Mouse (Mus musculus): ENCODE measurements around the gene Olfr700. TPM values are rescaled to one million over a fixed set of nuclear protein-coding genes. Genes with fewer than 3 reads are reported as not detected.
"Not testable (repeated sequence)": the region's sequence is repeated elsewhere in the genome, so short reads cannot be mapped to it uniquely, and the experiment has no call there.

Olfr700 gene
- polyA plus RNA-seq, 1 experiment = not detected

DNA sequence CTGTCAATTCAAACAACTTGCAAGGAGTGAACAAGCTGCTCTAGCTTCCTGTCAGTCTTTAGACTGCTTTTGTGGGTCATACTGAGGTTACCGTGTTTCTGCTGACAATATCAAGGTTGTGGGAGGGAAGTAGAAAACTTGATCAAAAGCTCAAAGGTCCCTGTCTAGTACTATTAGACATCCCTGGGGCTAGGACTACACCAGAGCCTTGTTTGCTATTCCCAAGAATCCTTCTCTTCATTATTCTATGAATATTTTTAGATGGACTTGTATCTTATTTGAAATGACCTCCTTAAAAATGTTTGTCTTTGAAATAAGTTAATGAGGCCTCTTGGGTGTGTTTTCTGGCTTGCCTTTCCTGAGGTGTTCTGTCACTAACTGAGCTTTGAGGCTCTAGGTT, 15.5 kb downstream of the Olfr700 start, which contains the start of gene Olfr699:
TSS of gene Olfr699 (minus strand) at position 101 of the 400 bp plus-strand sequence.
- H3K79me3 ChIP-seq (ENCODE audit: low read depth) = no peaks in the 10 kb centered on the region
- H3K36me3 ChIP-seq (ENCODE audit: control insufficient read depth, insufficient read depth) = no peaks in the 10 kb centered on the region
- H3ac ChIP-seq (ENCODE audit: control insufficient read depth, insufficient read length, low read depth) = no peak within 1 kb of the TSS
- H3K4me3 ChIP-seq (ENCODE audit: insufficient read depth, poor library complexity, severe bottlenecking) = no peak within 1 kb of the TSS
- H3K27me3 ChIP-seq (ENCODE audit: control insufficient read depth, insufficient read depth, insufficient read length) = no peaks in the 10 kb centered on the region
- H3K79me2 ChIP-seq (ENCODE audit: control insufficient read depth, insufficient read depth) = no peaks in the 10 kb centered on the region
- TF ChIP-seq CEBPB (IDR thresholded peaks at IDR 0.05; ENCODE audit: low read depth) (no peak), USF1 (IDR thresholded peaks at IDR 0.05; ENCODE audit: low read depth) (no peak), MYOG (IDR thresholded peaks at IDR 0.05; ENCODE audit: control insufficient read depth, extremely low read depth, insufficient read length) (no peak), CTCF (IDR thresholded peaks at IDR 0.05; ENCODE audit: control insufficient read depth, insufficient read depth, insufficient read length) (no peak), MAX (IDR thresholded peaks at IDR 0.05) (no peak), MYOD1 (IDR thresholded peaks at IDR 0.05; ENCODE audit: control insufficient read depth, insufficient read length, low read depth) (no peak), FOSL1 (IDR thresholded peaks at IDR 0.05; ENCODE audit: insufficient read depth, low read length, poor library complexity, severe bottlenecking) (no peak)

DNA sequence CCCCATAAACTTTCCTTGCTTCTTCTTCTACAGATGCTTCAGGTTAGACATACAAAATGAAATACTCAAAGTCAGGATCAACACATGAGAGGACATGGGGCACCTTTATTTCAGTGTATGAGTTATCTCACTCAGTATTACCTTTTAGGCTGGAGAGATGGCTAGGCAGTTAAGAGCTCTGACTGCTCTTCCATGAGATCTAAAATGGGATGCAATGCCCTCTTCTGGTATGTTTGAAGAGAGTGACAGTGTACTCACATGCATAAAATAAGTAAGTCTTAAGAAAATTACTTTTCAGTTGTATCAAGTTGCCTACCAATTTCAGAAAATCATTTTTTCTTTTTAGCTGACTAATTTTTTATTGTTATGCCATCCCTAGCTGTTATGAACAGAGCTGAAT, 20.3 kb downstream of the Olfr700 start:
- H3ac ChIP-seq (ENCODE audit: control insufficient read depth, insufficient read length, low read depth) = no peak overlapping the region
- H3K79me3 ChIP-seq (ENCODE audit: low read depth) = no peaks in the 10 kb centered on the region
- no peaks in the 10 kb centered on the region for H3K79me2 ChIP-seq (ENCODE audit: control insufficient read depth, insufficient read depth)
- H3K27me3 ChIP-seq (ENCODE audit: control insufficient read depth, insufficient read depth, insufficient read length) = no peaks in the 10 kb centered on the region
- TF ChIP-seq CEBPB (IDR thresholded peaks at IDR 0.05; ENCODE audit: low read depth) (no peak), MYOG (IDR thresholded peaks at IDR 0.05; ENCODE audit: control insufficient read depth, extremely low read depth, insufficient read length) (no peak), CTCF (IDR thresholded peaks at IDR 0.05; ENCODE audit: control insufficient read depth, insufficient read depth, insufficient read length) (no peak), MAX (IDR thresholded peaks at IDR 0.05) (no peak), FOSL1 (IDR thresholded peaks at IDR 0.05; ENCODE audit: insufficient read depth, low read length, poor library complexity, severe bottlenecking) (no peak), USF1 (IDR thresholded peaks at IDR 0.05; ENCODE audit: low read depth) (no peak), MYOD1 (IDR thresholded peaks at IDR 0.05; ENCODE audit: control insufficient read depth, insufficient read length, low read depth) (no peak)
- H3K36me3 ChIP-seq (ENCODE audit: control insufficient read depth, insufficient read depth) = no peaks in the 10 kb centered on the region
- H3K4me3 ChIP-seq (ENCODE audit: insufficient read depth, poor library complexity, severe bottlenecking) = no peak overlapping the region

DNA sequence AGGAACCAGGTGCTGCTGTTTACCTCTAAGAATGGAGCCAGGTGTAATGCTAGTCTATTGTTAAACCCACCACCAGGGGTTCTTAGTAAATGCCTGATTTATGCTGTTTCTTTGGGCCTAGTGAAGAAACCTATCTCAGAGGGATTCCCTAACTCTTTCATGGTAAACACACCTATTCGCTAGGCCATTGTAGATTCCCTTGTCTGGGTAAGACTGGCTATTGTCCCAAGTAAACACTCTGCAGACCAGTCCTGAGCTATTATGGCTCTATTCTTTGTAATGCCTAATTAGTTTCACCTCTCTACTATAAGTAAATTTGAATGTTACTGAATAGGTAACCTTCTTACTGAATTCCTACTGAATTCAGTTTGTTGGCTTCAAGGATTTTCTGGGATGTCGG, 47.6 kb downstream of the Olfr700 start:
- not testable (repeated sequence) for H3K36me3 ChIP-seq (ENCODE audit: control insufficient read depth, insufficient read depth); H3K4me3 ChIP-seq (ENCODE audit: insufficient read depth, poor library complexity, severe bottlenecking); H3K79me2 ChIP-seq (ENCODE audit: control insufficient read depth, insufficient read depth); H3K27me3 ChIP-seq (ENCODE audit: control insufficient read depth, insufficient read depth, insufficient read length); H3ac ChIP-seq (ENCODE audit: control insufficient read depth, insufficient read length, low read depth); H3K79me3 ChIP-seq (ENCODE audit: low read depth)

DNA sequence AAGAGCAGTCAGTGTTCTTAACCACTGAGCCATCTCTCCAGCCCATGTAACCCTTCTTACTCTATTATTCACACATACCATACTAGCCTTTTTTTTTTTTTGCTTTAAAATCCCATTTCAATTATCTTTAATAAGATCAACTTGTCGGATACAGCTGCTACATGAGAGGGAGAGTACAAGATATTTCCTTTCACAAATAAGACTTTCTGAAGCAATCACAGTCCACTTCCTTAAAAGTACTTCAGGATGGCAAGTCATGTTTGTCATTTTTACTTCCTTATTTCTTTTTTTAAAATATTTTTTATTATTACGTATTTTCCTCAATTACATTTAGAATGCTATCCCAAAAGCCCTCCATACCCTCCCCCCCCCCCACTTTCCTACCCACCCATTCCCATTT, 49.8 kb downstream of the Olfr700 start:
- Histone ChIP-seq H3K79me3 (ENCODE audit: low read depth) (no peaks in the 10 kb centered on the region), H3K27me3 (ENCODE audit: control insufficient read depth, insufficient read depth, insufficient read length) (no peaks in the 10 kb centered on the region), H3K79me2 (ENCODE audit: control insufficient read depth, insufficient read depth) (no peaks in the 10 kb centered on the region), H3ac (ENCODE audit: control insufficient read depth, insufficient read length, low read depth) (no peak overlapping the region), H3K4me3 (ENCODE audit: insufficient read depth, poor library complexity, severe bottlenecking) (no peak overlapping the region), H3K36me3 (ENCODE audit: control insufficient read depth, insufficient read depth) (no peaks in the 10 kb centered on the region)
- no peak for TF ChIP-seq MAX (IDR thresholded peaks at IDR 0.05)
- TF ChIP-seq CTCF (IDR thresholded peaks at IDR 0.05; ENCODE audit: control insufficient read depth, insufficient read depth, insufficient read length) = no peak
- TF ChIP-seq MYOD1 (IDR thresholded peaks at IDR 0.05; ENCODE audit: control insufficient read depth, insufficient read length, low read depth) = no peak
- TF ChIP-seq CEBPB (IDR thresholded peaks at IDR 0.05; ENCODE audit: low read depth) = no peak

Other genes starting within 250 kb of the Olfr700 start
- not detected for gene Olfr693, start 128.2 kb downstream of the Olfr700 start, polyA plus RNA-seq (2012; fragmentation: generic; extraction: Trizol)
- gene Olfr694, start 117.0 kb downstream of the Olfr700 start, polyA plus RNA-seq (2012; fragmentation: generic; extraction: Trizol) = not detected
- not detected for gene Olfr695, start 92.4 kb downstream of the Olfr700 start, polyA plus RNA-seq (2012; fragmentation: generic; extraction: Trizol)
- not detected for gene Olfr697, start 66.4 kb downstream of the Olfr700 start, polyA plus RNA-seq (2012; fragmentation: generic; extraction: Trizol)
- gene Olfr698, start 53.4 kb downstream of the Olfr700 start, polyA plus RNA-seq (2012; fragmentation: generic; extraction: Trizol) = not detected
- gene Olfr699, start 15.6 kb downstream of the Olfr700 start, polyA plus RNA-seq (2012; fragmentation: generic; extraction: Trizol) = not detected
- gene Olfr701, start 5.3 kb upstream of the Olfr700 start, polyA plus RNA-seq (2012; fragmentation: generic; extraction: Trizol) = not detected
- not detected for gene Olfr702, start 25.1 kb upstream of the Olfr700 start, polyA plus RNA-seq (2012; fragmentation: generic; extraction: Trizol)
- not detected for gene Olfr703, start 34.5 kb upstream of the Olfr700 start, polyA plus RNA-seq (2012; fragmentation: generic; extraction: Trizol)
- not detected for gene Olfr704, start 54.4 kb upstream of the Olfr700 start, polyA plus RNA-seq (2012; fragmentation: generic; extraction: Trizol)
- gene Olfr705, start 68.1 kb upstream of the Olfr700 start, polyA plus RNA-seq (2012; fragmentation: generic; extraction: Trizol) = not detected
- gene Olfr706, start 79.3 kb upstream of the Olfr700 start, polyA plus RNA-seq (2012; fragmentation: generic; extraction: Trizol) = not detected
- gene Olfr707, start 92.4 kb upstream of the Olfr700 start, polyA plus RNA-seq (2012; fragmentation: generic; extraction: Trizol) = not detected
- not detected for gene Olfr1532-ps1, start 99.2 kb upstream of the Olfr700 start, polyA plus RNA-seq (2012; fragmentation: generic; extraction: Trizol)
- gene Olfr709-ps1, start 123.4 kb upstream of the Olfr700 start, polyA plus RNA-seq (2012; fragmentation: generic; extraction: Trizol) = not detected
- not detected for gene Olfr710, start 139.5 kb upstream of the Olfr700 start, polyA plus RNA-seq (2012; fragmentation: generic; extraction: Trizol)
- gene Olfr6, start 155.1 kb upstream of the Olfr700 start, polyA plus RNA-seq (2012; fragmentation: generic; extraction: Trizol) = not detected
- gene Olfr711, start 166.6 kb upstream of the Olfr700 start, polyA plus RNA-seq (2012; fragmentation: generic; extraction: Trizol) = not detected
- gene Olfr2, start 197.2 kb upstream of the Olfr700 start, polyA plus RNA-seq (2012; fragmentation: generic; extraction: Trizol) = not detected
- not detected for gene Olfr713, start 222.3 kb upstream of the Olfr700 start, polyA plus RNA-seq (2012; fragmentation: generic; extraction: Trizol)

All from C2C12 (cell line).